Comparison of ENCODE assay signal across 17 mouse cellular contexts in the genomic region with DNA sequence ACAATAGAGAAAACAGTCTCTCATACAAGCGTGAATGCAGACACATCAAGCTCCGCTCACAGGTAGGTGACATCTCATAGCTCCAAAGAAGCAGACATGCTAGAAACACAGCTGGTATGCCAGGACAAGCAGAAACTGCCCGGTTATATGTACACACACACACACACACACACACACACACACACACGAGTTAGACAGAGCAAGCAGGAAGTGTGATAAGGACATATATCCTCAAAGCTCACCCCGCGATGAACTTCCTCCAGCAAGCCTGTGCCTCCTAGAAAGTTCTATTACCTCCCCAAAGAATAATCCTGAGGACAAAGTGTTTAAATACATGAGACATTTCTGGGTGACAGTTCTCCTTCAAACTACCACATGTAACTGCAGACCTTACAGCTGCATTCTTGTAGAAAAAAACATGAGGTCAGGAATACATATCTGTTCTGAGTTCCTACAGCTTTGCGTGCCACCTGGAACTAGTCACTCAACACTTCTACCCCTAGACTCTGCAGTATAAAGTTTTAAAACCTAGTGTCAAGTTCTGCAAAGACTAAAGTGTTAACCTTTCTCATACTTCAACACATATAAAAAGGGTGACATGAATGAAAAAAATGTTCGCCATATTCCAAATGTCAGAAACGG. TPM values are rescaled to one million over a fixed set of nuclear protein-coding genes. Genes with fewer than 3 reads are reported as not detected.
DNase-seq lines count a peak whose midpoint lies in the region; ATAC-seq and TF ChIP-seq lines count a peak whose summit lies in the region.
"Had no signal": no experiment of that assay in that cellular context is flagged by ENCODE, and none has a peak within 500 bp of the region (broad histone marks: within the 10 kb centered on the region; RNA-seq: fewer than 3 reads in every experiment).

No protein-coding gene starts in this region.

- H3K4me1 ChIP-seq in heart, embryonic 12.5 days (replicated peaks), result peaks cover 16% of the 10 kb centered on the region
- peaks cover 20% of the 10 kb centered on the region for H3K4me1 ChIP-seq in liver, postnatal 0 days (ENCODE audit: insufficient read depth)
- H3K4me1 ChIP-seq: neural tube, embryonic 13.5 days had no signal

- TF ChIP-seq EP300 in liver, postnatal 0 days (IDR thresholded peaks at IDR 0.05; ENCODE audit: low read depth), result no peak

- no peaks in the 10 kb centered on the region for H3K27me3 ChIP-seq in heart, embryonic 12.5 days (replicated peaks)
- H3K27me3 ChIP-seq in liver, postnatal 0 days (ENCODE audit: insufficient read depth, low read length), result no peaks in the 10 kb centered on the region
- H3K27me3 ChIP-seq: neural tube, embryonic 13.5 days had no signal

- no peak overlapping the region for H3K4me3 ChIP-seq in heart, embryonic 12.5 days
- no peak overlapping the region for H3K4me3 ChIP-seq in liver, postnatal 0 days (ENCODE audit: low read depth, low read length)
- H3K4me3 ChIP-seq: neural tube, embryonic 13.5 days had no signal

- H3K27ac ChIP-seq in heart, embryonic 12.5 days (ENCODE audit: poor library complexity, severe bottlenecking), result peak overlapping the region; percentile 70
- H3K27ac ChIP-seq in liver, postnatal 0 days (ENCODE audit: low read depth), result no peak overlapping the region
- H3K27ac ChIP-seq: kidney, postnatal 0 days; neural tube, embryonic 13.5 days had no signal

- no peaks in the 10 kb centered on the region for H3K36me3 ChIP-seq in heart, embryonic 12.5 days
- no peaks in the 10 kb centered on the region for H3K36me3 ChIP-seq in liver, postnatal 0 days (replicated peaks; ENCODE audit: insufficient read depth, low read length)
- H3K36me3 ChIP-seq: neural tube, embryonic 13.5 days had no signal

- H3K9ac ChIP-seq in heart, embryonic 12.5 days, result no peak overlapping the region
- no peak overlapping the region for H3K9ac ChIP-seq in liver, postnatal 0 days (replicated peaks)
- H3K9ac ChIP-seq: neural tube, embryonic 13.5 days had no signal

- no peak for DNase-seq in heart, adult 18-20 months
- DNase-seq in urinary bladder, adult 18-20 months (ENCODE audit: low spot score in 2 of 2), result peak; percentile 39 to 43
- no peak for DNase-seq in urinary bladder, adult 2 months (ENCODE audit: low spot score)
- DNase-seq in liver, postnatal 0 days, result peak; percentile 34
- DNase-seq in thymus, postnatal 4 days, result peak; percentile 49
- no peak for DNase-seq in frontal cortex, postnatal 14 days (ENCODE audit: low spot score in 2 of 2)
- DNase-seq in cerebellum, adult 18-20 months, result no peak
- DNase-seq: adrenal gland, postnatal 36 days; B cell, adult 2 months; cerebellum, adult 8-10 months; right cerebral cortex, postnatal 14 days had no signal

- peak; percentile 72 for ATAC-seq in heart, embryonic 12.5 days (ENCODE audit: insufficient number of reproducible peaks, low FRiP score)
- ATAC-seq in liver, postnatal 0 days, result no peak
- ATAC-seq: forebrain, embryonic 16.5 days had no signal

- H3K4me2 ChIP-seq in heart, embryonic 12.5 days, result no peak overlapping the region; the same call in 1 of the 2 replicates
- H3K4me2 ChIP-seq in liver, postnatal 0 days (ENCODE audit: low read depth, low read length), result no peak overlapping the region
- H3K4me2 ChIP-seq: neural tube, embryonic 13.5 days had no signal

- no peaks in the 10 kb centered on the region for H3K9me3 ChIP-seq in heart, embryonic 12.5 days (replicated peaks)
- no peaks in the 10 kb centered on the region for H3K9me3 ChIP-seq in liver, postnatal 0 days (ENCODE audit: low read length)
- H3K9me3 ChIP-seq: neural tube, embryonic 13.5 days had no signal

- TF ChIP-seq CTCF in liver, postnatal 0 days (IDR thresholded peaks at IDR 0.05; ENCODE audit: low read depth), result no peak

- 34% methylated on average over 9 of the region's 9 CpGs for WGBS in heart, embryonic 12.5 days
- 42% methylated on average over 9 of the region's 9 CpGs for WGBS in liver, postnatal 0 days (ENCODE audit: insufficient replicate concordance)

RNA-seq across cellular contexts. Expression of a gene that starts 11.5 kb away (rescaled TPM):
- 1.3 and 1.5 TPM in 2 replicates for polyA plus RNA-seq in heart, embryonic 12.5 days (2016; fragmentation: Nextera tagmentation; extraction: Ambion mirVana)
- under 1 TPM; 0.28 to 0.37 TPM for total RNA-seq in heart, adult 18-20 months (2021)
- polyA plus RNA-seq in urinary bladder, adult 2 months (2012; rRNA removed), result 2.2 and 2.7 TPM in 2 replicates
- 35.9 and 43.5 TPM in 2 replicates for polyA plus RNA-seq in liver, postnatal 0 days (2015; fragmentation: Nextera tagmentation; extraction: Ambion mirVana)
- polyA plus RNA-seq: embryonic facial prominence, embryonic 14.5 days; hindbrain, embryonic 11.5 days; neural tube, embryonic 13.5 days had no signal

Comparison
In these comparisons a context has a peak if more than half of its experiments do, and no peak if none do; other contexts are left out.
1. DNase-seq: peak in urinary bladder, adult 18-20 months (2 of 2), liver, postnatal 0 days (single experiment) and thymus, postnatal 4 days (single experiment); none in heart, adult 18-20 months (0 of 2), urinary bladder, adult 2 months (single experiment), frontal cortex, postnatal 14 days (0 of 2) and cerebellum, adult 18-20 months (0 of 2).
2. RNA of a gene that starts 11.5 kb away (polyA plus RNA-seq): 35.9 to 43.5 TPM in liver, postnatal 0 days; 2.2 to 2.7 TPM in urinary bladder, adult 2 months and 1.3 to 1.5 TPM in heart, embryonic 12.5 days; every median in the first group is over 10 times any median in the second.